ENCODE assay signal across 13 mouse cellular contexts in genomic region chr10:43490846-43491245, GRCm38 (mm10). TPM values are rescaled to one million over a fixed set of nuclear protein-coding genes. Genes with fewer than 3 reads are reported as not detected.
DNase-seq lines count a peak whose midpoint lies in the region; ATAC-seq and TF ChIP-seq lines count a peak whose summit lies in the region.
"Had no signal": no experiment of that assay in that cellular context is flagged by ENCODE, and none has a peak within 500 bp of the region (broad histone marks: within the 10 kb centered on the region; RNA-seq: fewer than 3 reads in every experiment).

No protein-coding gene starts in this region.

- TF ChIP-seq CTCF in hindbrain, postnatal 0 days (IDR thresholded peaks at IDR 0.05; ENCODE audit: low read depth), result no peak

- H3K9me3 ChIP-seq in hindbrain, embryonic 10.5 days, result no peaks in the 10 kb centered on the region
- no peaks in the 10 kb centered on the region for H3K9me3 ChIP-seq in hindbrain, postnatal 0 days (ENCODE audit: low read length)
- no peaks in the 10 kb centered on the region for H3K9me3 ChIP-seq in embryonic facial prominence, embryonic 10.5 days
- H3K9me3 ChIP-seq: midbrain, embryonic 15.5 days; stomach, embryonic 15.5 days had no signal

- no peak for ATAC-seq in hindbrain, postnatal 0 days
- ATAC-seq: midbrain, embryonic 15.5 days had no signal

- DNase-seq in hindbrain, embryonic 10.5 days (ENCODE audit: low spot score), result no peak
- no peak for DNase-seq in hindbrain, postnatal 0 days (ENCODE audit: low spot score)
- DNase-seq in embryonic facial prominence, embryonic 10.5 days (ENCODE audit: low spot score), result no peak
- peak; percentile 69 to 75 for DNase-seq in heart, postnatal 10 days
- DNase-seq in large intestine, adult 2 months (ENCODE audit: low read depth, low spot score), result peak; percentile 64
- DNase-seq in layer of hippocampus, adult 8-10 months (ENCODE audit: low spot score in 2 of 2), result no peak
- DNase-seq in thymus, postnatal 4 days, result no peak
- DNase-seq: embryo, embryonic 11 days; gastrocnemius, postnatal 14 days; lung, postnatal 14 days; right cerebral cortex, postnatal 14 days had no signal

- H3K36me3 ChIP-seq in hindbrain, embryonic 10.5 days, result peaks cover 33% of the 10 kb centered on the region
- H3K36me3 ChIP-seq in hindbrain, postnatal 0 days (ENCODE audit: insufficient read depth, low read length), result 0 out of 2 replicates have a peak, but pooled peaks cover 6% of the 10 kb centered on the region
- peaks cover 37% of the 10 kb centered on the region for H3K36me3 ChIP-seq in embryonic facial prominence, embryonic 10.5 days (replicated peaks)

- H3K4me2 ChIP-seq in hindbrain, postnatal 0 days (ENCODE audit: low read depth, low read length), result no peak overlapping the region
- H3K4me2 ChIP-seq: midbrain, embryonic 15.5 days; stomach, embryonic 15.5 days had no signal

- H3K27ac ChIP-seq in hindbrain, embryonic 10.5 days, result 0 out of 2 replicates have a peak overlapping the region, but pooled peaks have one; percentile 53
- H3K27ac ChIP-seq in hindbrain, postnatal 0 days, result no peak overlapping the region
- H3K27ac ChIP-seq in embryonic facial prominence, embryonic 10.5 days (replicated peaks), result 0 out of 2 replicates have a peak overlapping the region, but pooled peaks have one; percentile 68
- H3K27ac ChIP-seq: midbrain, embryonic 15.5 days; stomach, embryonic 15.5 days had no signal

- intact Hi-C loops in heart, postnatal 10 days (cut with DNase I), result no loop called here

- H3K27me3 ChIP-seq in hindbrain, embryonic 10.5 days (ENCODE audit: insufficient read depth, poor library complexity, severe bottlenecking), result no peaks in the 10 kb centered on the region
- H3K27me3 ChIP-seq in hindbrain, postnatal 0 days (ENCODE audit: insufficient read depth, low read length), result no peaks in the 10 kb centered on the region
- H3K27me3 ChIP-seq in embryonic facial prominence, embryonic 10.5 days (replicated peaks; ENCODE audit: low read depth, poor library complexity, severe bottlenecking), result no peaks in the 10 kb centered on the region
- H3K27me3 ChIP-seq: midbrain, embryonic 15.5 days; stomach, embryonic 15.5 days had no signal

- H3K4me1 ChIP-seq in hindbrain, embryonic 10.5 days (replicated peaks), result peaks cover 35% of the 10 kb centered on the region
- H3K4me1 ChIP-seq in hindbrain, postnatal 0 days (ENCODE audit: insufficient read depth, low read length), result no peaks in the 10 kb centered on the region
- H3K4me1 ChIP-seq in embryonic facial prominence, embryonic 10.5 days, result peaks cover 38% of the 10 kb centered on the region
- H3K4me1 ChIP-seq: midbrain, embryonic 15.5 days had no signal

- H3K4me3 ChIP-seq in hindbrain, embryonic 10.5 days, result no peak overlapping the region
- no peak overlapping the region for H3K4me3 ChIP-seq in hindbrain, postnatal 0 days (ENCODE audit: low read length)
- no peak overlapping the region for H3K4me3 ChIP-seq in embryonic facial prominence, embryonic 10.5 days
- H3K4me3 ChIP-seq: midbrain, embryonic 15.5 days; stomach, embryonic 15.5 days had no signal

- no peak overlapping the region for H3K9ac ChIP-seq in hindbrain, postnatal 0 days (replicated peaks; ENCODE audit: low read length)
- H3K9ac ChIP-seq: midbrain, embryonic 15.5 days; stomach, embryonic 15.5 days had no signal

- WGBS in hindbrain, embryonic 10.5 days, result 90% methylated on average over 5 of the region's 5 CpGs
- WGBS in hindbrain, postnatal 0 days, result 85% methylated on average over 5 of the region's 5 CpGs
- 87% methylated on average over 5 of the region's 5 CpGs for WGBS in embryonic facial prominence, embryonic 10.5 days
- 43% methylated on average over 5 of the region's 5 CpGs for WGBS in large intestine, adult 2 months

RNA-seq across cellular contexts. Expression of gene Bend3, which starts 12.2 kb away (rescaled TPM):
- 8.3 and 9.6 TPM in 2 replicates for polyA plus RNA-seq in hindbrain, embryonic 10.5 days (2016; fragmentation: Nextera tagmentation; extraction: Ambion mirVana)
- total RNA-seq in hindbrain, postnatal 0 days (2014; rRNA removed), result 10.7 and 11.9 TPM in 2 replicates
- 1.5 and 2.2 TPM in 2 replicates for polyA plus RNA-seq in hindbrain, postnatal 0 days (2015; fragmentation: Nextera tagmentation; extraction: Ambion mirVana)
- 9.1 and 10.8 TPM in 2 replicates for polyA plus RNA-seq in embryonic facial prominence, embryonic 10.5 days (2016; fragmentation: Nextera tagmentation; extraction: Ambion mirVana)
- 10 to 100 TPM in 1 of 2 experiments, 1 to 10 TPM in 1; 8.7 to 11.0 TPM for total RNA-seq in heart, postnatal 10 days (2021)
- 2.2 and 2.7 TPM in 2 replicates for polyA plus RNA-seq in large intestine, adult 2 months (2012; rRNA removed)
- total RNA-seq in layer of hippocampus, adult 8-10 months (2022), result 1 to 10 TPM; 4.6 to 7.2 (median 6.1) TPM

RNA-seq across cellular contexts. Expression of gene Gm9803, which starts 33.0 kb away (rescaled TPM):
- polyA plus RNA-seq in hindbrain, embryonic 10.5 days (2016; fragmentation: Nextera tagmentation; extraction: Ambion mirVana), result 9.1 and 11.8 TPM in 2 replicates
- total RNA-seq in hindbrain, postnatal 0 days (2014; rRNA removed), result 6.3 and 30.1 TPM in 2 replicates
- polyA plus RNA-seq in hindbrain, postnatal 0 days (2015; fragmentation: Nextera tagmentation; extraction: Ambion mirVana), result 18.1 and 18.9 TPM in 2 replicates
- 13.9 and 14.3 TPM in 2 replicates for polyA plus RNA-seq in embryonic facial prominence, embryonic 10.5 days (2016; fragmentation: Nextera tagmentation; extraction: Ambion mirVana)
- 10 to 100 TPM in 1 of 2 experiments, 1 to 10 TPM in 1; 5.0 to 12.9 TPM for total RNA-seq in heart, postnatal 10 days (2021)
- polyA plus RNA-seq in large intestine, adult 2 months (2012; rRNA removed), result 50.4 and 54.8 TPM in 2 replicates
- total RNA-seq in layer of hippocampus, adult 8-10 months (2022), result 10 to 100 TPM in 2 of 4 experiments, 1 to 10 TPM in 2; 6.6 to 17.1 (median 11.8) TPM

RNA-seq across cellular contexts. Expression of gene 1700021F05Rik, which starts 49.9 kb away (rescaled TPM):
- polyA plus RNA-seq in hindbrain, embryonic 10.5 days (2016; fragmentation: Nextera tagmentation; extraction: Ambion mirVana), result 61.7 and 62.1 TPM in 2 replicates
- 17.7 and 19.6 TPM in 2 replicates for total RNA-seq in hindbrain, postnatal 0 days (2014; rRNA removed)
- polyA plus RNA-seq in hindbrain, postnatal 0 days (2015; fragmentation: Nextera tagmentation; extraction: Ambion mirVana), result 77.1 and 80.3 TPM in 2 replicates
- 60.1 and 66.2 TPM in 2 replicates for polyA plus RNA-seq in embryonic facial prominence, embryonic 10.5 days (2016; fragmentation: Nextera tagmentation; extraction: Ambion mirVana)
- total RNA-seq in heart, postnatal 10 days (2021), result 10 to 100 TPM; 91.6 to 94.8 TPM
- 9.7 and 11.1 TPM in 2 replicates for polyA plus RNA-seq in large intestine, adult 2 months (2012; rRNA removed)
- total RNA-seq in layer of hippocampus, adult 8-10 months (2022), result 10 to 100 TPM; 33.9 to 44.5 (median 41.1) TPM

Comparison
In these comparisons a context has a peak if more than half of its experiments do, and no peak if none do; other contexts are left out.
1. DNase-seq: peak in heart, postnatal 10 days (2 of 2) and large intestine, adult 2 months (single experiment); none in hindbrain, embryonic 10.5 days (single experiment), hindbrain, postnatal 0 days (single experiment), embryonic facial prominence, embryonic 10.5 days (single experiment), layer of hippocampus, adult 8-10 months (0 of 2) and thymus, postnatal 4 days (single experiment).